Mouse (Mus musculus) layer of hippocampus, adult 9-10 months (tissue): ENCODE measurements around the gene Hoxb1.

Source experiments
- DNase-seq: peaks from one replicate; pipeline ENCODE4 v3.0.0; 2022; ENCODE audit warnings: low spot score

The Hoxb1 gene

GRCm38 (mm10) chr11:96365441-96366091, at the start of gene Hoxb1:
Gene Hoxb1 (plus strand): TSS chr11:96365752.
- no peak for DNase-seq

DNA sequence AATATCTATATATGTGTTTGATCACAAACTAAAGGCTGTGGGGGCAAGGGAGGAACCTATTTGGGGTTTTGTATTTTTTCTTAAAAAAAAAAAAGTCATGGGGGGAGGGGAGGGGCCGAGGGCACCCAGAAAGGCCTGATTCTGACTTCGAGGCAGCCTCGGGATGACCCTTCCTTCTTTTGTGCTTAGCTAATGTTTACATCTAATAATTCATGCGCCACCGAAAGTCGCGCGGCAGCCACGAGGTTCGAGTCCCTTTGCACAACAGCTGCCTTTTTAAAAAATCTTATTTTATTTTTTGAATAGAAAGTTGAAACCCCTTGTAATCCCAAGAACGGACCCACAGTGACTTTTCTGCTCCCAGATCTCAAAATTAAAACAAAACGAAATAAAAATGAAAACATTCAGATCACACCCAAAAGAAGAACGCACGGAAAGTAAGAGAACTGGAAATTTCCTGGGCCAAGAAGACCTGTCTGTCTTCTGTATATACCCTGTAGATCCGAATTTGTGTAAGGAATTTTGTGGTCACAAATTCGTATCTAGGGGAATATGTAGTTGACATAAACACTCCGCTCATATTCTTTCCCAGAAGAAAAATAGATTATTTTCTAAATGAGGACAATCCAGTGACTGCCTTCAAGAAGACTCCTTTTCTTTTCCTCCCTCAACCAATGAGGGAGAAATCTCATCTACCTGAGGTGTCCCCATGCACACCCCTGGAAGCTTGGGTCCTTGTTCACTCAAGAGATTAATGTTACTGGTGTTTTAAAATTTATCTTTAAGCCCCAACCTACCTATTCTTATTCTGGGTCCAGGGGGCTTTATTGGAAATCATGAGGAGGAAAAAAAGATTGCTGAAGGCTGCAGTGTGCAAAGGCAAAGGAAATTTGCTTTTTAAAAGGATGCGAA, 48.6 kb upstream of the Hoxb1 start:
- no peak for DNase-seq

- DNase-seq = no peak
Observed at GRCm38 (mm10) chr11:96317608-96318367, 47.8 kb upstream of the Hoxb1 start, which contains the start of gene Hoxb4. Gene Hoxb4 (plus strand): TSS chr11:96318267.

DNA sequence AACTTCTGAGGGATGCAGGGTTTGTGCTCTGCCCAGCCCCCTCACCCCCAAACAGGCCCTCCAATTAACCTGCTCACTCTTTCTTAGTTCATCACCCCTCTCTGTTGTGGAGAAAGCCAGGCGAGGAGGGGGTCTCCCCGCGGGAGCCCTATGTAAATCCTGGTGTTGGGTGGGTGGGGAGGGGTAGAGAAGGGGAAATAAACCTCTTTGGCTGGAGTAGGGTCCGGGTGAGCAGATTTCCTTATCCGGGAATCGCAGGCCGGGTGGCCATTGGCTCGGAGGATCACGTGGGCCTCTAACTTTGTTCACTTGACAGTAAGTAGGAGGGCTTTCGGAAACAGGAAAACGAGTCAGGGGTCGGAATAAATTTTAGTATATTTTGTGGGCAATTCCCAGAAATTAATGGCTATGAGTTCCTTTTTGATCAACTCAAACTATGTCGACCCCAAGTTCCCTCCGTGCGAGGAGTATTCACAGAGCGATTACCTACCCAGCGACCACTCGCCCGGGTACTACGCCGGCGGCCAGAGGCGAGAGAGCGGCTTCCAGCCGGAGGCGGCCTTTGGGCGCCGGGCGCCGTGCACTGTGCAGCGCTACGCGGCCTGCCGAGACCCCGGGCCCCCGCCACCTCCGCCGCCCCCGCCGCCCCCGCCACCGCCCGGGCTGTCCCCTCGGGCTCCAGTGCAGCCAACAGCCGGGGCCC, 47.0 kb upstream of the Hoxb1 start:
- no peak for DNase-seq

DNA sequence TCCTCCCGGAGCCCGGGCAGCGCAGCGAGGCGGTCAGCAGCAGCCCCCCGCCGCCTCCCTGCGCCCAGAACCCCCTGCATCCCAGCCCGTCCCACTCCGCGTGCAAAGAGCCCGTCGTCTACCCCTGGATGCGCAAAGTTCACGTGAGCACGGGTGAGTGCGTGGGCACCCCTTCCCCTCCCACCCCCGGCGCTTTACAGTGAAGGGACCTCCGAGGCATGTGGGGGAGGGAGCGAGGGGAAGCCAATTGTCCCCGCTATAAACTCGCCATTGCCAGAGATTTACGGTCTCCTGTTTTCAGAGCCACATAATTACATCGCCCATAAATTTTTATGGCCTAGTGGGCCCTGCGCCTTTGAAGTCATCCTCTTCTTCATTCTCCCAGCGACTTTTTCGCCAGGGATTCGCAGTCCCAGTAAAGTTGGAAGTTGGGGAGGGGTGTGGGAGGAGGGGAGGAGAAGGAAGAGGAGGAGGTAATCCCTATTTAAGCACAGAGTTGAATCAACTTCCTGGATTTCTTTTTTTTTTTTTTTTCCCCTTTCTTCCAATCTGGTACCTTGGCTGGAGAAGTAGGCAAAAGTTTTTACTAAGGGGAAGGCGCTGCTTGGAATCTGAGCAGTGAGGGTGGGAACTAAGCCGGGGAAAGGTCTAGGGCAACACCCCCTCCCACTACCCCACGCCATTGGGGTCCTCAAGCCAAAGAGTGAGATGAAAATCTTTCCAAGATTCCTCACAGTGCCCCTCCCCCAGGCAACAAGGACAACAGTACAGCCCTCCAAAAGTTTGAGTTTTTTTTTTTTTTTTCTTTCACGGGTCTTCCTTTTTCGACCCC, 46.3 kb upstream of the Hoxb1 start:
- DNase-seq = no peak

DNA sequence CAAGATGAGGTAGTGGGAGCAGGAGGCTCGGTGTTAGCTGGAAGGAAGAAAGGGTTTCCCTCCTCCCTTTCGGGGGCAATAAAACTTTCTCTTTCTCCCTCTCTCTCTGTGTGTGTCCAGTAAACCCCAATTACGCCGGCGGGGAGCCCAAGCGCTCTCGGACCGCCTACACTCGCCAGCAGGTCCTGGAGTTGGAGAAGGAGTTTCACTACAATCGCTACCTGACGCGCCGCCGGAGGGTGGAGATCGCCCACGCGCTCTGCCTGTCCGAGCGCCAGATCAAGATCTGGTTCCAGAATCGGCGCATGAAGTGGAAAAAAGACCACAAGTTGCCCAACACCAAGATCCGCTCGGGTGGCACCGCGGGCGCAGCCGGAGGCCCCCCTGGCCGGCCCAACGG, 45.6 kb upstream of the Hoxb1 start:
- no peak for DNase-seq

- no peak for DNase-seq
Observed at GRCm38 (mm10) chr11:96320688-96321087, 44.9 kb upstream of the Hoxb1 start.

DNA sequence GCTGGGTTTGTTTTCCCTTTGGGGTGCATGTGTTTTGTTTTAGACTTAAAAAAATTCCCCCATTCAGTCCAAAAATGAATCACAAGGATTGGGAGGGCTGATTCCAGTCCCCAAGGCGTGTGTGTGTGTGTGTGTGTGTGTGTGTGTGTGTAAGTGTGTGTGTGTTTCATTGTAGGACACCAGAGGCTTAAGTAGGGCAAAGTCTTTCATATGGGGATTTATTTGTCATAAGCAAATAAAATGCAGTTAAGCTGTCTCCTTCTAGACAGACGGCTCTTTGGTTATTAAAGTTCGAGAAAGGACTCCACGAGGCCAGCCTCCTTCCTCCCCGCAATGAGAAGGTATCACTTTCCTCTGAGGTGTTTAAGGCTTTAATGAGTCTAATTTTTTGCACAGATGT, 43.7 kb upstream of the Hoxb1 start:
- no peak for DNase-seq

DNA sequence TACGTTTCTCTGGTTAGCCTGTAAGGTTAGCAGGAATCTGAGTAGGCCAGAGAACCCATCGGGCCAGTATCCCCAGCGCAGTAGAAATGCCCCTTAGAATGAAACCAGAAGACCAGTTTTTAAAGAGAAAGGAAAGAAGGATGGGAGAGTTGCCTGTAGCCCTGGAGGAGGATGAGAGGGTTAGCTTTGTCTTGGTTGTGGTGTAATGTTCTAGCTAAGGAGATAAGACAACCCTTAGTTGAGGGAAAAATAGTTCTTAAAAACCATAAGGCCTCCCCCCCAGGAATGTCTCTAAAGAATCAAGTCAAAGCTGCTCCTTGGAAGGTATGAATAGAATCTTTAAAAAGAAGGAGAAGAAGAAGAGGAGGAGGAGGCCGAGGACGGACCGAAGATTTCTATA, 42.8 kb upstream of the Hoxb1 start:
- DNase-seq = no peak

DNA sequence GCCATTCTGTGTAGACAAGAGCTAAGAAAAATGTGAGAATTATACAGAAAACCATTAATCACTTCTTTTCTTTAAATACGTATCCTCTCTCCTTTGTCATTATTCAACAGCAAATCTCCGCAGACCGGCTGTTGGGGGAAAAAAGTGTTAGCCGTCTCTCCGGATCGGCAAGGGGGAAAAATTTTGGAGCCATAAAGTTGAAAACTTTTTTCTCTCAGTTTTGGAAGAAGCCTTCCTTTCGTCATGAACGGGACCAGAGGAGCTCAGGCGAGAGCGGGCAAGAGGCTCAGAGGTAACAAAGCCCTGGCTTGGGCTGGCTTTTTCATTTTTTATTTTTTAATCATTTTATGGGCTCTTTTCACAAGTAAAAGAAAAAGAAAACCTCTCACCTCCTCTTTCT, 42.4 kb upstream of the Hoxb1 start, which contains the start of gene Hoxb3:
Gene Hoxb3, plus strand, starts transcription at position 173 of the 400 bp plus-strand sequence.
- DNase-seq = no peak

- DNase-seq = no peak
Observed at GRCm38 (mm10) chr11:96324125-96324524, 41.4 kb upstream of the Hoxb1 start.

GRCm38 (mm10) chr11:96324965-96325364, 40.6 kb upstream of the Hoxb1 start:
- DNase-seq = no peak

DNA sequence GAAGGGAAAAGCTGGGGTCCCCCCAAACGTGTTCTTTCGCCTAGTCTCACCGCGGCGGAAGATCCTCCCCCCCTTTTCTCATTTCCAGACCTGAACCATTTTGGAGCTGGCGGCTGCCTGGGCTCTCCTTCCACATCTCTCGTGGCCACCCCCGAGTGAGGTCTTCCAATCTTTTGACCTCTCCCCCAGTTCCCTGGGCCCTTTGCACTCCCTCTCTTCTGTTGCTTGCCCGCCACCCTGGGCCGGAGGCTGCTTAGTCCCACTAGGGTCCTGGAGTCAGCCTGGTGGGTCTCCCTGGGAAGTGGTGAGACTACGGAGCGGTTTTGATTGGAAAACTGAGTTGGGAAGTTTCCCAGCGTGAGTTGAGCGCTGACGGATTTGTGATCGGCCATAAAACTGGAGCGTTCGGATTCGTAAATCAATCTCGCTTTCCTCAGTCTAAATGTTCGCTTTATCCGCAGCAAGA, 39.8 kb upstream of the Hoxb1 start:
- DNase-seq = no peak

DNA sequence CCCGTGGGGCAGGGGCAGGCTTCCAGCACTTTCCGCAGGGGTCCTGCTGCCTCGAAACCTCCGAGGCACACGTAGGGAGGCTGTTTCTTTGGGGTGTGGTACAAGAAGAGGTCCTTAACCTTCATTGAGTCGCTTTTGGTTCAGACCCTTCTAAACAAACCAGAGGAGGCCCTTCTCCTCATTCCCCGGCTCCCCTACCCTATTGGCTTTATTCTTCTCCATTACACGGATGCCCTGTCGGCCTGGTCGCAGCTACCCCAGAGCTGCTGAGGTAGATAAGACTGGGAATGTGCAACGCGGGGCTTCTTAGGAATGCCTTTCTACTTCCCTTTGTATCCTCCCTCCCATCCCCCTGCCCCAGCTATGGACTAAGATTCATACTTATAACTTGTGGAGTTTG, 38.8 kb upstream of the Hoxb1 start:
- DNase-seq = no peak

GRCm38 (mm10) chr11:96327122-96327521, 38.4 kb upstream of the Hoxb1 start:
- no peak for DNase-seq

GRCm38 (mm10) chr11:96327750-96328149, 37.8 kb upstream of the Hoxb1 start:
- no peak for DNase-seq

- no peak for DNase-seq
Observed at GRCm38 (mm10) chr11:96328605-96329004, 36.9 kb upstream of the Hoxb1 start.

DNA sequence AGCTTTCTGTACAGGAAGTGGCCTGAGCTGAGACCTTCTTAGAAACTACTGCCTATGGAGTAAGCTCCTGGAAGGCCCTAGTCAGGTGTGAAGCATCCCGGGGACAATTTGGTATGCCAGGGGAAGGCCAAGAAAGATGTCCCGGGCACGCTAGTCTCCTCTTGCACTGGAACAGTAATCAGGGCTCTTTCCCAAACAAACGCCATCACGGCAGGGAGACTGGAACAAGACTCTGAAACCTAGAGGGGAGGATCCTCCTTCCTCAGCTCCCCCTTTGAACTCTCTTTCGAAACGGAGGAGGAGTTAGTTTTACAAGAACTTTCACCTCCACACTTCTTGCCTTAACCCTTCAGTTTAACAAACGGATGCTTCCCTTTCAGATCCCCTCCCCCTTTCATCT, 33.4 kb upstream of the Hoxb1 start:
- no peak for DNase-seq

- DNase-seq = no peak
Observed at GRCm38 (mm10) chr11:96332618-96333032, 32.9 kb upstream of the Hoxb1 start.

DNA sequence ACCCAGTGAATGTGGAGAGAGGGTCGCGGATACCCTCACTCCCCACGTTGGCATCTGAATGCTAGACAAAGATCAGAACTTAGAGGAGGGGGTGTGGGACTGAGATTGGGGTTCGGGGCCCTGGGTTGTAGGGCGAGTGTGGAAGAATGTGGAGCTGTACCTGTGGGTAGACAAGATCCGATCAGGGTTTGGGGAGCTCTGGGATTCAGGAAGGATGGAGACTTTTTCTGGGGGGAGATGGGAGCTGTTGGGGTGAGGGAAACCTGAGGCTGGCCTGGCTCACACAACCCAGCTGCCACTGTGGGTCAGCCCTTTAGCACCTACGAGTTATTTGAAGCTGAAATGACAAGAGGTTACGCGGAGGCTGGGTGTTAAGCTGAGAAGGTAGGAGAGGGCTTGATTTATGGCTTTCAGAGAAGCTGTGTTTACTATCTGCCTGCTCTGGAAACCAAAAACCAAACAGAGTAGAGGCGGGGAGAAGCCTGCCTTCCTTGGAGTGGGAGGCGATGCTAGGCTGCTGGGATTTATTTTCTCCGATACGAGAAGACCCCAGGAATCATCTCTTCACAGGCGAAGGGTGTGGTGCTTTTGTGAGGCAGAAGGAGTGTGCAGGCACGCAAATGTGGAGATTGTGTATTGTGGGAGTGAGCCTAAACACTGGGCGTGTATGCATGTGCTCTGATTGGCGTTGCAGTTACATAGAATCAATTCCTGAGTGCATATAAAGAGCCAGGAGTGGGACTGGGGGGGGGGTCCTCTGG, 32.1 kb upstream of the Hoxb1 start:
- no peak for DNase-seq
